Mouse (Mus musculus) heart, embryonic 15.5 days (tissue): Measurements from ENCODE around the gene Cpa4. TPM values are rescaled to one million over a fixed set of nuclear protein-coding genes. Genes with fewer than 3 reads are reported as not detected.

Experiments
- ATAC-seq: fragments of 200-750 bp; cut with Nextera tagmentation; replicated peaks from 2 replicates; pipeline ENCODE4 v1.8.0; 2017; ENCODE audit warnings: low read depth, moderate TSS enrichment; ENCODE audit not compliant: insufficient number of reproducible peaks, insufficient read depth, low FRiP score
- H3K27ac ChIP-seq: fragments of 300-500 bp; sonication (generic); 2 replicates; pipeline ENCODE4 v1.5.1; 2015; ENCODE audit warnings: mild to moderate bottlenecking, inconsistent platforms
- H3K27me3 ChIP-seq: fragments of 300-500 bp; sonication (generic); 2 replicates; pipeline ENCODE4 v1.6.1; 2015; ENCODE audit warnings: inconsistent platforms
- H3K36me3 ChIP-seq: fragments of 300-500 bp; sonication (generic); 2 replicates; pipeline ENCODE4 v1.6.1; 2015; ENCODE audit warnings: mild to moderate bottlenecking, inconsistent platforms
- H3K4me1 ChIP-seq: fragments of 300-500 bp; sonication (generic); replicated peaks from 2 replicates; pipeline ENCODE4 v1.6.1; 2015; ENCODE audit warnings: inconsistent platforms
- H3K4me2 ChIP-seq: fragments of 300-500 bp; sonication (generic); 2 replicates; pipeline ENCODE4 v1.6.1; 2015; ENCODE audit warnings: inconsistent platforms, mild to moderate bottlenecking, moderate library complexity
- H3K4me3 ChIP-seq: fragments of 300-500 bp; sonication (generic); 2 replicates; pipeline ENCODE4 v1.5.1; 2015; ENCODE audit warnings: mild to moderate bottlenecking, inconsistent platforms
- H3K9ac ChIP-seq: fragments of 300-500 bp; sonication (generic); 2 replicates; pipeline ENCODE4 v1.6.1; 2015; ENCODE audit warnings: mild to moderate bottlenecking, inconsistent platforms
- H3K9me3 ChIP-seq: fragments of 300-500 bp; sonication (generic); replicated peaks from 2 replicates; pipeline ENCODE4 v1.6.1; 2016; ENCODE audit warnings: inconsistent platforms
- whole genome bisulfite sequencing: fragments of 180-500 bp; shearing (Covaris S2); methylation state at CpG from one replicate; pipeline ENCODE4 v1.1.7; 2015; ENCODE audit warnings: mixed read lengths; 5-methylcytosine and 5-hydroxymethylcytosine counted together
- polyA plus RNA-seq: library from polyadenylated mRNA; unstranded; fragments of >200 nt; fragmentation: Nextera tagmentation; extraction: Ambion mirVana; gene quantifications from 2 replicates; pipeline ENCODE4 v1.2.1, GENCODE M21; 2015

Cpa4 gene
- polyA plus RNA-seq, 1 experiment from 2014 or later, result 1.6 TPM

DNA sequence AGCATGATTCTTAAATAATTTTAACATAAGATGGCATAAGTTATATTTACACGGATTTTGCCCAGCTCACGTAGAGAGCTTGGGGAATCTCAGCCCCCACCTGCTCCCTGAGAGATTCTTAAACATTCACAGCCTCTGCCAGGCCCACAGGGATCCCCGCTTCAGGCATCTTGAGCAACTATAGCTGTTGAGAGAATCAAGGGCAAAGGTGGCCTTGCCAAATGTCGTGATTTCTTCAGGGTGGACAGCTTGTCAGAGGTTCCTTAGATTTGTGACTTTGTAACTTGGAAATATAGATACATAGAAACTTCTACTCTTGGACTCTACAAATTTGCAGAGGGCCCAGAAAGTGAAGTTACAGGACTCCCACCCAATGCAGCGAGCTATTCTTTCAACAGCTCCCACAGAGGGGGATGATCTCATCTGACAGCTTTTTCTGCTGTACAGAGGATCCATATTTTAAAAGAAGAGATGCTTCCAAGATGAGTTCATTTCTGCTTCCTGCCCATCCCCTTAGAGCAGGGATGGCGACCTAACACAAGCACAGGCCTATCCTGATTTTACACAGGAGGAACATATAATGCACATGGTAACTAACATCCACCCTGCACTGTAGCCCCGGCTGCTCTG lies 14.7 kb upstream of the Cpa4 start:
- Histone ChIP-seq H3K9ac (no peak overlapping the region), H3K27ac (no peak overlapping the region), H3K4me1 (peaks cover 26% of the 10 kb centered on the region), H3K36me3 (no peaks in the 10 kb centered on the region), H3K27me3 (no peaks in the 10 kb centered on the region), H3K4me2 (no peak overlapping the region), H3K9me3 (no peaks in the 10 kb centered on the region), H3K4me3 (no peak overlapping the region)
- ATAC-seq, result no peak
- 74% methylated on average over 7 of the region's 7 CpGs for WGBS

DNA sequence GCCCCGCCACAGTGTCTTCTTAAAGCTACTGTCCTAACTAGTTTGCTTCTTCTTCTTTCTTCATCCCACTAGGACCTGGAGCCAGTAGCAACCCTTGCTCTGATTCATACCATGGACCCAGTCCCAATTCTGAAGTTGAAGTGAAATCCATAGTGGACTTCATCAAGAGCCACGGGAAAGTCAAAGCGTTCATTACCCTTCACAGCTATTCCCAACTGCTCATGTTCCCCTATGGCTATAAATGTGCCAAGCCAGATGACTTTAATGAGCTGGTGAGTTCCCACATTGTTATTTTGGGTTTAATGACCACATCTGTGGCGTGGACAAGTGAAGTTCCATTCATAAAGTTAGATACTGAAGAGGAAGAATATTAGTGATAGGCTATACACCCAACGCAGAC lies 14.1 kb upstream of the Cpa4 start:
- Histone ChIP-seq H3K4me2 (no peak overlapping the region), H3K36me3 (no peaks in the 10 kb centered on the region), H3K9ac (no peak overlapping the region), H3K4me1 (peaks cover 23% of the 10 kb centered on the region), H3K9me3 (no peaks in the 10 kb centered on the region), H3K27me3 (no peaks in the 10 kb centered on the region), H3K27ac (no peak overlapping the region), H3K4me3 (no peak overlapping the region)
- whole genome bisulfite sequencing, result 86% methylated on average over 5 of the region's 5 CpGs
- ATAC-seq, result no peak

DNA sequence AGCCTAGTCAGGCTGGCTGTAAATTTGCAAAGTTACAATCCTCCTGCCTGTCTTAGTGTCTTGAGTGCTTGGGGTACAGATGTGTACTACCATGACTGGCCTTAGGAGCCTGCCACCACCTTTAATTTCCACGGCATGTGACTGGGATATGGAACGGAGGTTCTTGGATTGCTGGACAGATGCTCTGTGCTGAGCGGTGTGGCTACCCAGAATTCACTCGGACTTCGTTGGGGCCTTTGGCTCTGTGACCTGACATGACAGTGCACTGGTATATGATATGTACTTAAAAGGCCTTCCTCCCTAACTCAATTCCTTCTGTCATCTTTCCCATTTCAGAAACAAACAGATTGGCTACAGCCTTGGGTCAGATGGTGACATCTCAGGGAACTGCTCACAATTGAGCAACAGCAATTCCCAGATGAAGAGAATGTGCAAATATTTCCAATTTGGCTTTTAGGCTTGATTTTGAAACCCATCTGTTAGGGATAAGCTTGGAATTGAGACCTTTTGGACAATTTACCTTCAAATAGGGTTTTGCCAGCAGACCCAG lies 13.5 kb upstream of the Cpa4 start:
- 89% methylated on average over 5 of the region's 5 CpGs for WGBS
- no peaks in the 10 kb centered on the region for H3K36me3 ChIP-seq
- no peaks in the 10 kb centered on the region for H3K27me3 ChIP-seq
- no peak overlapping the region for H3K9ac ChIP-seq
- H3K4me2 ChIP-seq, result no peak overlapping the region
- no peak for ATAC-seq
- H3K4me3 ChIP-seq, result no peak overlapping the region
- H3K4me1 ChIP-seq, result peaks cover 17% of the 10 kb centered on the region
- H3K9me3 ChIP-seq, result no peaks in the 10 kb centered on the region
- no peak overlapping the region; the same call in 1 of the 2 replicates for H3K27ac ChIP-seq

DNA sequence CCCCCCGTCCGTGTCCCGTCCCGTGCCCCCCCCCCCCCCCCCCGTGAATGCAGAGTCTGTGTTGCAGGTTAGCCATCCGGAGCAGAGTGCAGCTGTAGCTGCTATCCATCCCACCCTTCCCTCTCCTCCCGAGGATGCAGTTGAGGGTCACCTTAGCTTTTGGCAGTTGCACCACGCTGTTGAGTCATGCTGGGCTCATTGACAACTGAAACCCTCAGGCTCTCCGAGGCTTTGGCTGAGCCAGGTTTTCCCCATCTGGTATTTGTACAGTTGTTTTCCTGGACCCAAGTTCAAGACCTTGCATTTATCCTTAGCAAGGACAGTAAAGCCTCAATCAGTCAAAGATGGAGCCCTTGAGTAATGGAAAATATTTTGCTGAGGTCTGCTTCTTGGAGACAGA lies 12.1 kb upstream of the Cpa4 start:
- Histone ChIP-seq H3K27me3 (no peaks in the 10 kb centered on the region), H3K4me3 (no peak overlapping the region), H3K36me3 (no peaks in the 10 kb centered on the region), H3K27ac (peak overlapping the region; percentile 15; the same call in 1 of the 2 replicates), H3K9ac (no peak overlapping the region), H3K4me2 (no peak overlapping the region), H3K9me3 (no peaks in the 10 kb centered on the region), H3K4me1 (peaks cover 17% of the 10 kb centered on the region)
- WGBS, result 7% methylated on average over 5 of the region's 9 CpGs
- ATAC-seq, result 0 out of 2 replicates have a peak, but pooled peaks have one; percentile 43

DNA sequence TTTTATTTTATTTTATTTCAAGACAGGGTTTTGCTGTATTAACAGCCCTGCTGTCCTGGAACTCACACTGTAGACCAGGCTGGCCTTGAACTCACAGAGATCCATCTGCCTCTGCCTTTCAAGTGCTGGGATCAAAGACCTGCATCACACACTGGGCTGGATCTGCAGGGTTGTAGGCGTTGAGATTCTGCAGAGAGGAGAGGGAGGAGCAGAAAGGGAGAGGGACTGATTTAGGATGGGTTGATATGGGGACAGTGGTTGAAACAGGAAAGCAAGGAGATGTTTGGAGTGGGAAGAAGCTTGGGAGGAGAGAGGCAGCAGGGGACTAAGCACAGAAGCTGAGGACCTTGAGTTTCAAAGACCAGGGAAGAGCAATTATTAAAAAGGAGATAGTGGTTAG lies 8.4 kb upstream of the Cpa4 start:
- ATAC-seq, result no peak
- H3K27me3 ChIP-seq, result no peaks in the 10 kb centered on the region

DNA sequence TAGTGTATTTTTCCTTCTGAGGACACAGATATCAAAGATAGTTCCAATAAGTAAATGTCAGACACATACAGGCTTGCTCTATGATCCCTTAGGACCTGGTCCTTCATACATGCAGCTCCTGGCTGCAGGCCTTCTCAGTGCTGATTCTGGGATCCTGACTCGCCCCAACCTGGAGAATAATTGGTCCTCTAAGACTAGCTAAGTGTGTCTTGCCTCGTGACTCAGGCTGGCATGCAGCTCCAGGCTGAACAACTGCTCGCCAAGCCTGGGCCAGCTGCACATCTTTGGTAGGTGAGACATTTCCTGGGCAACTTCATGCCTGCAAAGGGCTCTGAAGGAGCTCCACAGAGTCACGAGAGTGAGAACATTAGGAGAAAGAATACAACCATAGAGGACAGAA lies 6.0 kb upstream of the Cpa4 start:
- Histone ChIP-seq H3K9ac (no peak overlapping the region), H3K27me3 (no peaks in the 10 kb centered on the region), H3K9me3 (no peaks in the 10 kb centered on the region), H3K4me3 (no peak overlapping the region), H3K27ac (no peak overlapping the region), H3K36me3 (no peaks in the 10 kb centered on the region), H3K4me1 (no peaks in the 10 kb centered on the region), H3K4me2 (no peak overlapping the region)
- 77% methylated on average over 4 of the region's 4 CpGs for WGBS
- no peak for ATAC-seq

More for the DNA sequence above, 8.4 kb upstream of the Cpa4 start:
- H3K4me2 ChIP-seq, result no peak overlapping the region
- peaks cover 6% of the 10 kb centered on the region for H3K4me1 ChIP-seq
- WGBS, result 56% methylated on average over 1 of the region's 1 CpGs
- no peaks in the 10 kb centered on the region for H3K9me3 ChIP-seq
- no peak overlapping the region for H3K4me3 ChIP-seq
- no peaks in the 10 kb centered on the region for H3K36me3 ChIP-seq
- H3K9ac ChIP-seq, result no peak overlapping the region
- H3K27ac ChIP-seq, result no peak overlapping the region

DNA sequence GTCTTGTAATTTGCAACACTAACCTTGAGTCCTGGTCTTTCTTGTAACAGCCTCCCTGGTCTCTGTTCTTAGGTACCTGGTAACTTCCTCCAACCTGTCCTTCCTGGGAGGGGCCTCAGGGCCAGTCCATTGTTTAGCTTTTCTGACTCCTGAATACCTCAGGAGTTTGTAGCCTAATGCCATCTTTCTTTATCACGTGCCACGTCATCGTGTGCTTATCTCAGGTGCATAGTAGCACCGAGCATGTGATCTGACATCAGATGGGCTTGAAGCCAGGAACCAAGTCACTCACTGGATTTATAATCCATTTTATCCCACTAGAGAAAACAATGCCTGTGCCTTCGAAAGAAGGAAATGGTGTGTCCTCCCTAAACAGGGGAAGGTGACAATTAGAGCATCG lies 4.6 kb upstream of the Cpa4 start:
- no peak overlapping the region for H3K9ac ChIP-seq
- H3K27ac ChIP-seq, result no peak overlapping the region
- H3K36me3 ChIP-seq, result no peaks in the 10 kb centered on the region
- H3K9me3 ChIP-seq, result no peaks in the 10 kb centered on the region
- WGBS, result 61% methylated on average over 6 of the region's 6 CpGs
- H3K4me1 ChIP-seq, result no peaks in the 10 kb centered on the region
- no peak overlapping the region for H3K4me2 ChIP-seq
- no peak for ATAC-seq
- H3K4me3 ChIP-seq, result no peak overlapping the region
- H3K27me3 ChIP-seq, result no peaks in the 10 kb centered on the region

DNA sequence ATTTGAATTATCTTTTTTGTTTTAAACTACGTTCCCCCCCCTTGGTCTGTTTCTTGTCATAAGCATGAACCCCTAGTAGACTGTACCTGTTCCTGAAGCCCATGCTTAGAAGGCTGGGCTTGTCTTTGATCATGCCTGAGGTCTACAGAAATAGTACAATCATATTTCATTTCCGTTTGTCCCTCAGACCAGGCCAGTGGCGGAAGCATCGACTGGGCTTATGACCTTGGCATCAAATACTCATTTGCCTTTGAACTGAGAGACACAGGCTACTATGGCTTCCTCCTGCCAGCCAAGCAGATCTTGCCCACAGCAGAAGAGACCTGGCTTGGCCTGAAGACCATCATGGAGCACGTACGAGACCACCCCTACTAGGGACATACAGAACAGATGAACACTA lies 4.1 kb upstream of the Cpa4 start:
- 86% methylated on average over 6 of the region's 6 CpGs for WGBS
- ATAC-seq, result no peak

DNA sequence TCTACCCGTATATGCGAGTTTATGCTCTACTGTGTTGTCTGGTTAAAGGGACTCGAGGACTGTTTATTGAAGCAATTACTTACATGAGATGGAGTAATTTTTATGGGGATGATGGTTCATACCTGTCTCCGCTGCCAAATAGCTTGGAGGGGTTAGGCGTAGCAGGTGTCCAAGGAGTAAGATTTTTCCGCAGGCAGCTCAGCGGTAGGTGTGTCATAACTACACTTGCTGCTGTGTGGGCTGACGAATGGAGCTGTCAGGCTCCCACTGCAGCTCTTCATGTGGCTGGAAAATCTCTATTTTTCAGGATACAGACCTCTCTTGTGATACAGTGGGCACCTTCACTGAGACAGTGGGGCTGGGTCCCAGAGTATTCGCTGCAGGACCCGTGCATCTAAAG lies 1.2 kb downstream of the Cpa4 start:
- no peaks in the 10 kb centered on the region for H3K27me3 ChIP-seq
- WGBS, result 84% methylated on average over 10 of the region's 10 CpGs
- peaks cover 36% of the 10 kb centered on the region for H3K4me1 ChIP-seq
- no peak overlapping the region for H3K4me2 ChIP-seq
- H3K9me3 ChIP-seq, result no peaks in the 10 kb centered on the region
- no peak overlapping the region for H3K4me3 ChIP-seq
- ATAC-seq, result no peak
- H3K9ac ChIP-seq, result no peak overlapping the region
- no peaks in the 10 kb centered on the region for H3K36me3 ChIP-seq
- no peak overlapping the region for H3K27ac ChIP-seq

More for the DNA sequence above, 4.1 kb upstream of the Cpa4 start:
- H3K4me2 ChIP-seq, result no peak overlapping the region
- H3K9me3 ChIP-seq, result no peaks in the 10 kb centered on the region
- H3K36me3 ChIP-seq, result no peaks in the 10 kb centered on the region
- no peak overlapping the region for H3K27ac ChIP-seq
- H3K4me3 ChIP-seq, result no peak overlapping the region
- no peaks in the 10 kb centered on the region for H3K27me3 ChIP-seq
- H3K9ac ChIP-seq, result no peak overlapping the region
- H3K4me1 ChIP-seq, result no peaks in the 10 kb centered on the region

DNA sequence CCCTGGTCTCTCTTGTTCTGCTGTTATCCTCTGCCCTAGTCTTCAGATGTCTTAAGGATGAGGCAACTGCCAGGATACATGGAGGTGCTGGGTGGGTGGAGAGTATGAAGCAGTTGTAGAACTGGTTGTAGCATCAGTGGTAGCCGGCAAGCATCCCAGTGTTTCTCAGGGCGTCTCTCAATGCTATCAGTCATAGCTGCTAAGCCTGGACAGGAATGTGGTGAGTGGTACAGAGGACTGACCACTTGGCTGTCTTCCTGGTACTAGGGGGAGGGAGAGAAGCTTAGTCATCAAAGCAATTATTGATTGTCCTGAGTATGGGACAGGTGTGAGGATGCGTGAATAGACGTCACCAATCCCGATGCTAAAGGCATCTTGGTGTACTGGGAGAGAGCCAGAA lies 1.8 kb downstream of the Cpa4 start:
- peaks cover 41% of the 10 kb centered on the region for H3K4me1 ChIP-seq
- no peak overlapping the region for H3K4me3 ChIP-seq
- no peaks in the 10 kb centered on the region for H3K27me3 ChIP-seq
- 45% methylated on average over 5 of the region's 5 CpGs for WGBS
- H3K27ac ChIP-seq, result no peak overlapping the region
- no peak overlapping the region for H3K9ac ChIP-seq
- no peaks in the 10 kb centered on the region for H3K36me3 ChIP-seq
- no peaks in the 10 kb centered on the region for H3K9me3 ChIP-seq
- no peak; the same call in 1 of the 2 replicates for ATAC-seq
- H3K4me2 ChIP-seq, result no peak overlapping the region

DNA sequence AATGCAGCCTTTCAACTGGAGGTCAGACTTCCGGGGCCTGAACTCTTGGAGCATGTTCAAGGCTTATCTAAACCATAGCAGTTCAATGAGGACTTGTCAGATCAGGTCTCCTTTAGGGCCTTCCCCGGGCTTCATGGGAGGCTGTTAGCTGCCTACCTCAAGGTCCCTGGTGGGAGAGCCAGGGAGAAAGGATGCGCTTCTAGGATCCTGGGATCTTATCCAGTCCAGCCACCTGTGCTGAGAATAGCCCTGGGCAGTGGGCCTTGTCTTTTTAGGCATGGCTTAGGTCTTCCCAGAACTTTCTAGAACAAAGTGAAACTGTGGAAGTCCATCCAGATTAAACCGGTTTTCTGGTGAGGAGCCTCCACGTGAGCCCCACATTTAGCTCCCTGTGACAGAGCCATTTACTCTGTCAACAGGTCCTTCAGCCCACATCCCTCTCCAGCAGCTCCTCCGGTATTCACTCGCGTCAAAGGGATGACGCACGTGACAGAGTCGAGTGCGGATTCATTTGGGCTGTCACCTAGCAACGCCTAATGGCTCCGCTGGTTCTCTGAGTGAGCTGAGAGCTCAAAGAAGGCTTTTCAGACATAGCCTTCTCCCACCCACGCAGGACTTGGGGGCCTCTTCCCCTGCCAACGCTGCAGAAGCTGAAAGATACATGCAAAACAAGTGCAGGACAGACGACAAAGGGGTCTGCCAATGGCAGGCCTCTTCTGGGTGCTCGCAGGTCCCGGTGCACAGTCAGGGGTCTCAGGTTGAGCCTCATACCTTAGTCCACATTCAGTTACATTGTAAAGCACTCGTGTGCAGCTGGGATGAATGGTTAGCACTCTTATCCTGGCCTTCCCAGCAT lies 4.5 kb downstream of the Cpa4 start:
- no peak overlapping the region for H3K9ac ChIP-seq
- H3K9me3 ChIP-seq, result no peaks in the 10 kb centered on the region
- 28% methylated on average over 20 of the region's 20 CpGs for WGBS
- peak overlapping the region; percentile 15; the same call in 1 of the 2 replicates for H3K4me2 ChIP-seq
- H3K36me3 ChIP-seq, result no peaks in the 10 kb centered on the region
- peak; percentile 81 for ATAC-seq
- peak overlapping the region; percentile 87 for H3K27ac ChIP-seq
- no peaks in the 10 kb centered on the region for H3K27me3 ChIP-seq
- H3K4me3 ChIP-seq, result no peak overlapping the region
- H3K4me1 ChIP-seq, result peaks cover 41% of the 10 kb centered on the region
